Mouse (Mus musculus): ENCODE results near the gene Katnal1. TPM values are rescaled to one million over a fixed set of nuclear protein-coding genes. Genes with fewer than 3 reads are reported as not detected.

The Katnal1 gene
- 39.3 and 39.5 TPM in 2 replicates for polyA plus RNA-seq (2015; fragmentation: Nextera tagmentation; extraction: Ambion mirVana)

DNA sequence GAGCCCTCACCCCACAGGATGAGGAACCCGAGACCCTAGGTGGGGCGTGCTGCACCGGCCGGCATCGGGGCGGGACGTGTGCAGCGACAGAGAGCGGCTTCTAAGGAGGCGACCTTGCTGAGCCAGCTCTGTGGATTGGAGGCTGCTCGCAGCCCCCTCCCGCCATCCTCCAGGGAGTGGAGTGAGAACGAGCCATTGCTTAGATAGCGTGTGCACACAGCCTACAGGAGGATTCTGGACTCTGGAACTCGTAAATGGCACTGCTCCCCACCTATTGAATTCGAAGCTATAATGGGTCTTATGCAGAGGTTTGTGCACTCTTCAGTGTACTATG, at the start of gene Katnal1:
Gene Katnal1, minus strand, starts transcription at position 205 of the 334 bp plus-strand sequence.
- 1% methylated on average over 16 of the region's 16 CpGs for WGBS

DNA sequence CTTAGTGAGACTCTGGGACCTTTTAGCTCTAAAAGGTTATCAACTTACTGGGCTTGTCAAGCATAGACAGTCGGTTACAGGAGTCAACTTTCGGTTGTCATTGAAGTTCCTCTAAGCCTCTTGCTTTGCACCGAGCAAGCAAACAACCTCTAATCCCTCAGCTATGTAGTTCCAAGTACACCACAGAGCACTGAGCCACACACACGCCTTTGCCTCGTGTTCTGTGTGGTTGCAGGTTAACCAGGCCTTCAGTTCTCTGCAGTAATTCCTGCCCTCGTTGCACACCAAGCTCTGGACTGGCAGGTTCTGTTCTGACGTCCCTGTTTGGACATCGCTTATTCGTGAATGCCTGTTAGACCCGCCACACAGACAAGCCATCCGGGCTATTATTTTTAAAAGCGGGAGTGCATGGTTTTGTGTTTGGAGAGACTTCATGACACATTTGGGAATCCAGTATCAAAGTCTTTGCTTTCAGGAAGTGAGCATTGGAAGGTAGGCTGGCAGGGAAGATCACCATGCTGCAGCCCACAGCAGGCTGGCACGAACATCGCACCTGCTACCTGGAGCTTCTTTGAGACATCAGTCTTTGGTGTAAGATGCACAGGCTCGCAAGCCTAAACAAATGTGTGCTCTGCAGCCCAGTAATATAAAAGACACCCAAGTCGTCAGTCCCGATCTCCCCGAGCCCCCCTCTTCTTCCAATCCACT, 49.5 kb upstream of the Katnal1 start:
- Histone ChIP-seq H3K27me3 (no peaks in the 10 kb centered on the region), H3K36me3 (no peaks in the 10 kb centered on the region), H3K4me3 (replicated peaks) (no peak overlapping the region), H3K27ac (no peak overlapping the region; the same call in 1 of the 2 replicates), H3K4me1 (replicated peaks) (peaks cover 10% of the 10 kb centered on the region), H3K9me3 (0 out of 2 replicates have a peak, but pooled peaks cover under 1% of the 10 kb centered on the region), H3K4me2 (replicated peaks) (no peak overlapping the region), H3K9ac (replicated peaks) (no peak overlapping the region)
- no peak for ATAC-seq
- 69% methylated on average over 18 of the region's 18 CpGs for WGBS

More for the DNA sequence above, at the start of gene Katnal1:
- Histone ChIP-seq H3K4me2 (replicated peaks) (peak within 1 kb of the TSS; percentile 71), H3K9ac (replicated peaks) (peak within 1 kb of the TSS; percentile 89), H3K36me3 (peaks cover 13% of the 10 kb centered on the region), H3K4me1 (replicated peaks) (peaks cover 21% of the 10 kb centered on the region), H3K27ac (peak within 1 kb of the TSS; percentile 95), H3K9me3 (no peaks in the 10 kb centered on the region), H3K27me3 (no peaks in the 10 kb centered on the region), H3K4me3 (replicated peaks) (peak within 1 kb of the TSS; percentile 64)
- ATAC-seq, result no peak

DNA sequence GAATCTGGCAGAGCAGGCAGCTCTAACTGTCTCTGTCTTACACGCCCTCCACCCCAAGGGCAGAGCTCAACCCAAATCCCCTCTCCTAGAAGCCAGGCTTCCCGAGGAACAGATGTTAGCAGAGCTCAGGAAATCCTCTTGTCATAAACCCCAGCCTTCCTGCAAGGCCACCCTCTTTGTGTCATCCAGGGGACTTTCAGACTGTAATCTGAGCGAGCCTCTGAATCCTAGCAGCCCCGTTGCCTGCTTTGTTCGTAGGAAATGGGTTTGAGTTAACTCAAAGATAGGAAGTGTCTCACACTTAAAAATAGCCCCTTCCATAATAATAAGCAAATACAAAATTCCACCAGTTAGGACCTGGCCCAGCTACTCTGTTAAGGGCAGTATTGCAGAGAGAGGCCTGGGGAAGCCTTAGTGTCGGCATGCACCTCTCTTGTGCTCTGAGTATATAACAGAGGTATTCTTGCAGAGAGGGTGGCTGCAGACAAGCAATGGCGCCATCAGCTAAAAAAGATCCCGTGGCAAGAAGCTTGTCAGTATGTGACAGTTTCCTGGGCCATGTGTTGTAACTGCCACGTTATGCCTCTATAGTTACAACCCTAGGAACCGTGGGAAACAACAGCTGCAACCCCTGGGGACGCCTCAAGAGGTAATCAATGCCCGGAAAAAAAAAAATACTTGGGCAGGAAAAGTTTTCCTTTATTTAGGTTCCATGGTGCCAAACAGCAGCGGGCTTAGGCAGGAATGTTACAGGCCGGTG, 48.8 kb upstream of the Katnal1 start:
- Histone ChIP-seq H3K4me2 (replicated peaks) (no peak overlapping the region), H3K9ac (replicated peaks) (no peak overlapping the region), H3K27ac (no peak overlapping the region), H3K4me3 (replicated peaks) (no peak overlapping the region), H3K4me1 (replicated peaks) (peaks cover 17% of the 10 kb centered on the region), H3K27me3 (no peaks in the 10 kb centered on the region), H3K36me3 (no peaks in the 10 kb centered on the region), H3K9me3 (no peaks in the 10 kb centered on the region)
- ATAC-seq, result no peak
- 25% methylated on average over 14 of the region's 14 CpGs for WGBS

DNA sequence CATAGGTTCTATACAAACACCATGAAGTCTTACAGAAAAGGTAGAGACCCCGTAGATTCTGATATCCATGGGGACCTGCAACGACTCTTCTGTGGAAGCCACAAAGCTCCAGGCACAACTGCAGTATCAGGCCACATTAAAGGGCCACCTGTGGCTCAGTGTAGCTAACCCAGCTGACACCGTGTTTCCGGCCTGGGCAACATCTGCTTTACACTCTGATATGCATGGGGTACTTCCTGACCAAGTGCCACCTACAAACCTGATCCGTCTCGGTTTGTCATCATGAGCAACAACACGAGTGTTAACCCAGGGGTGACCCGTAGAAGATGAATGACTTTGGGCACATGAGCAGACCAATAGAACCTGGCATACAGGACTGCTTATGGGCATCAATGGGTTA, 47.8 kb upstream of the Katnal1 start:
- H3K4me1 ChIP-seq (replicated peaks), result peaks cover 19% of the 10 kb centered on the region
- H3K27me3 ChIP-seq, result no peaks in the 10 kb centered on the region
- 91% methylated on average over 8 of the region's 8 CpGs for WGBS
- H3K4me2 ChIP-seq (replicated peaks), result no peak overlapping the region
- H3K27ac ChIP-seq, result no peak overlapping the region
- no peak overlapping the region for H3K4me3 ChIP-seq (replicated peaks)
- H3K9ac ChIP-seq (replicated peaks), result no peak overlapping the region
- no peaks in the 10 kb centered on the region for H3K36me3 ChIP-seq
- no peak for ATAC-seq
- H3K9me3 ChIP-seq, result no peaks in the 10 kb centered on the region

DNA sequence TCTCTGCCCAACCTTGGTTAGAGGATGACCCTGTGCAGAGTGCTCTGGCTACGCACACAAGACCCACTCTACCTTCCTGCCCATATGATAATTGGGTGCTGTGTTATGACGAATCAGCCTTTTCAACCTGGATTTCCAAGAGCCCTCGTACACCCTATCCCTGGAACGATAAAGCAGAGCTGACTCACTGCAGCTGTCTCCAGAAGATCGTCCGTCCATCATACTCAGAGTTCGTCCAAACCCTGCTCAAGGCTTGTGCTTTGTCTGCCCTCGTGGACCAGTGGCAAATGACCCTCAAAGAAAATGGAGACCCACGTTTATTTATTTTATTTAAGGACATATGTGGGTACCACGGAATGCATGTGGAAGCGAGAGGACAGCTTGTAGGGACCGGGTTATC, 45.9 kb upstream of the Katnal1 start:
- WGBS, result 95% methylated on average over 12 of the region's 12 CpGs
- Histone ChIP-seq H3K4me2 (replicated peaks) (no peak overlapping the region), H3K36me3 (no peaks in the 10 kb centered on the region), H3K9me3 (no peaks in the 10 kb centered on the region), H3K27me3 (no peaks in the 10 kb centered on the region), H3K27ac (no peak overlapping the region), H3K9ac (replicated peaks) (no peak overlapping the region), H3K4me3 (replicated peaks) (no peak overlapping the region), H3K4me1 (replicated peaks) (peaks cover 19% of the 10 kb centered on the region)
- ATAC-seq, result no peak

DNA sequence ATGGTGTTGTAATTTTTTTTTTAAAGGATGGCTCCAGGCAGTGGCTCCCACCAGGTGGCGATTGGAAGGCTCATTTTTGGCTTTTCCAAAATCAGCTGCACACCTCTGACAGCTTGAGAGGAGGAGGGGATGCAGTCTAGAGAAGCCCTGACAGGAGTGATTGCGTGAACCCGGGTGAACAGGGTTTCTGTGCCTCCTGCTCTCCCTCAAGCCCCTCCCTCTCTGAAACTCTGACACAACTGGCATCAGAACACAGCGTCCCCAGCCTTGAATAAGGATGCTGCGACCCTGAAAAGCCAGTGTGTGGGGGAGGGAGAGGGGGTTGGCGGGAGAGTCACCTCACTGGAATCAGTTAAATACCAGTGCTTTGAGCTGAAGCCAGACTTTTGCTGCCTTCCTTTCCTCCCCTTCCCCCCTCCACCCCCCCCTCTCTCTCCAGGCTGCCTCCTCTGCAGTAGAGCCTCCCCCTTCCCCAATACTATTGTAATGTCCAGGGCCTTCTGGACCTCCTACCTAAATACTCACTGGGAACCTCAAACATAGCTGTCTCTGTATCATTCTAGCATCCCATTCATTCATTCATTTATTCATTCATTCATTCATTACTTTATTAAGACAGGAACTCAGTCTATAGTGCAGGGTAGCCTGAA, 44.0 kb upstream of the Katnal1 start:
- 9% methylated on average over 6 of the region's 6 CpGs for WGBS
- Histone ChIP-seq H3K9ac (replicated peaks) (0 out of 2 replicates have a peak overlapping the region, but pooled peaks have one; percentile 3), H3K4me2 (replicated peaks) (no peak overlapping the region), H3K27me3 (no peaks in the 10 kb centered on the region), H3K27ac (no peak overlapping the region; the same call in 1 of the 2 replicates), H3K4me1 (replicated peaks) (peaks cover 21% of the 10 kb centered on the region), H3K4me3 (replicated peaks) (no peak overlapping the region), H3K36me3 (no peaks in the 10 kb centered on the region), H3K9me3 (no peaks in the 10 kb centered on the region)
- peak; percentile 40 for ATAC-seq

DNA sequence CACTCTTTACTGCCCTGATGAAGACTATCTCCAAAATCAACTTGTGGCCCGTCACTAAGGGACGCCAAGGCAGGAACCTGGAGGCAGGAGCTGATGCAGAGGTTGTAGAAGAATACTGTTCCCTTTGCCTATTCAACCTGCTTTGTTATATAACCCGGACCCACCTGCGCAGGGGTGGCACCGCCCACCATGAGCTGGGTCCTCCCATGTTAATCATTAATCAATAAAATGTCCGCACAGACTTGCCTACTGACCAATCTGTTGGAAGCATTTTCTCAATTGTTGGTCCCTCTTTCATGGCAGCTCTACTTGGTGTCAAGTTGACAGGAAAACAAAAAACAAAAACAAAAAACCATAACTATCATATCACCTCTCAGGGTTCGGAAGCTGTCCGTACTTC, 43.0 kb upstream of the Katnal1 start:
- no peaks in the 10 kb centered on the region for H3K27me3 ChIP-seq
- H3K27ac ChIP-seq, result no peak overlapping the region
- no peaks in the 10 kb centered on the region for H3K9me3 ChIP-seq
- no peak overlapping the region for H3K9ac ChIP-seq (replicated peaks)
- 95% methylated on average over 8 of the region's 8 CpGs for WGBS
- ATAC-seq, result no peak
- no peaks in the 10 kb centered on the region for H3K36me3 ChIP-seq
- no peak overlapping the region for H3K4me2 ChIP-seq (replicated peaks)
- peaks cover 14% of the 10 kb centered on the region for H3K4me1 ChIP-seq (replicated peaks)
- no peak overlapping the region for H3K4me3 ChIP-seq (replicated peaks)

DNA sequence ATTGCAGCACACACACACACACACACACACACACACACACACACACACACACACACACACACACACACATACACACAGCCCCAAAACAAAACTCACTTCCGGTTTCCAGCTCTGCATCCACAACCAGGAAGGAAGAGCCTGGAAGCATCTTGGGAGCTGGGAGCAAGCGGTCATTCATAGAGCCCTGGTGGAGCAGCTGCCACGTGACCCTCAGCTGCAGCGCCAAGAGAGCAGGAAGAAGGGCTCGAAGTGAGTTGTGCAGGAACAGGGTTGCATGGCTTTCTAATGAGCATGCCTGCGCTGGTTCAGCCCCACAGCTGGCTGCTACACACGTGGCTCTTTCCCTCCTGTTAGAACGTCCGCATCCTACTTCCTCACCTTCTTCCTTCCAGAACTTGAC, 40.5 kb upstream of the Katnal1 start:
- no peak for ATAC-seq
- H3K9me3 ChIP-seq, result no peaks in the 10 kb centered on the region
- 61% methylated on average over 9 of the region's 9 CpGs for WGBS
- peaks cover 30% of the 10 kb centered on the region for H3K4me1 ChIP-seq (replicated peaks)
- no peaks in the 10 kb centered on the region for H3K36me3 ChIP-seq
- no peaks in the 10 kb centered on the region for H3K27me3 ChIP-seq
- H3K9ac ChIP-seq (replicated peaks), result no peak overlapping the region
- no peak overlapping the region for H3K4me2 ChIP-seq (replicated peaks)
- H3K4me3 ChIP-seq (replicated peaks), result no peak overlapping the region
- H3K27ac ChIP-seq, result no peak overlapping the region

DNA sequence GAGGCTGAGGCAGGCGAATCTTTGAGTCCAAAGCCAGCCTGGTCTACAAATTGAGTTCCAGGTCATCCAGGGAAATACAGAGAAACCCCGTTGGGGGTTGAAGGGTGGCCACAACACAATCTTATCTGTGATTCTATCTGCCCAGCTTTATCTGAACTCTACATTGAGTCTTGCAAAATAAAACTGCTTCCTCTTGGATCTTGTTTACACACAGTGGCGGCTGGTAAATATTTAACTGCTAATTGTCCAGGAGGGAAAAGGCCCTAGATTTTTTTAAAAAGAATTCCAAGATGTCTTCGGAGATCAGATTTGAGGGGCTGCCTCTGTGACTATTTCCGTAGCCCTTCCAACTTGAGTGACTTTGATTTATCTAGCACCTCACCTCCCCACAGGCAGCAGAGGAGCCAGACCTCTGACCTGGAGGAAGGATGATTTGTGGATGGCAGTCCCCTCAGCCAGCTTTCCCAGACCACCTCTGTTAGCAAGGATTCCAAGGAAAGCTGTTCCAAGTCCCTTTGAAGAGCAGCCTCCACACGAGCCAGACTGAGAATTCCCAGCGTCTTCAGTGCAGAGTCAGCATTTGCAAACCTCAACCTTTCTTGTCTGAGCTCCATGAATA, 39.9 kb upstream of the Katnal1 start:
- no peak overlapping the region for H3K4me3 ChIP-seq (replicated peaks)
- no peaks in the 10 kb centered on the region for H3K27me3 ChIP-seq
- H3K4me2 ChIP-seq (replicated peaks), result no peak overlapping the region
- no peak overlapping the region for H3K27ac ChIP-seq
- no peaks in the 10 kb centered on the region for H3K36me3 ChIP-seq
- no peaks in the 10 kb centered on the region for H3K9me3 ChIP-seq
- H3K9ac ChIP-seq (replicated peaks), result no peak overlapping the region
- H3K4me1 ChIP-seq (replicated peaks), result peaks cover 30% of the 10 kb centered on the region
- WGBS, result 83% methylated on average over 7 of the region's 7 CpGs
- ATAC-seq, result no peak

DNA sequence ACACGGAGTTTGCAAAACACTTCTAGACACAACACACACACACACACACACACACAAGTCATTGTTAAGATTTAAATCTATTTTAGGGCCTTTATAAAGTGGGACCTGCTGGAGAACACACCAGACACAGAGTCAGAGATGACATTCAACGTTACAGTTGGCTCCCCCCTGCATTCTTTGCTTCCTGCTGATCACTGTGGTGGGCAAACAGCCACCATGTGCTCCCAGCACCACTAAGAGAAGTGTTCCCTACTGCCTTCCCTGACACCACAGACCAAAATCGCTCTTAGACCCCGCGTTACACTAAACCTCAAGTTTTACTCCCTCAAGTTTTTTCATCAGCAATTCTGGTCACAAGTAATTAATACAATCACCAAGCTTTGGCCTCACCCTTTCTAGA, 39.1 kb upstream of the Katnal1 start:
- Histone ChIP-seq H3K9ac (replicated peaks) (no peak overlapping the region), H3K27ac (no peak overlapping the region), H3K4me3 (replicated peaks) (no peak overlapping the region), H3K36me3 (no peaks in the 10 kb centered on the region), H3K4me2 (replicated peaks) (no peak overlapping the region), H3K27me3 (no peaks in the 10 kb centered on the region), H3K9me3 (no peaks in the 10 kb centered on the region), H3K4me1 (replicated peaks) (peaks cover 27% of the 10 kb centered on the region)
- no peak for ATAC-seq
- 75% methylated on average over 5 of the region's 5 CpGs for WGBS

DNA sequence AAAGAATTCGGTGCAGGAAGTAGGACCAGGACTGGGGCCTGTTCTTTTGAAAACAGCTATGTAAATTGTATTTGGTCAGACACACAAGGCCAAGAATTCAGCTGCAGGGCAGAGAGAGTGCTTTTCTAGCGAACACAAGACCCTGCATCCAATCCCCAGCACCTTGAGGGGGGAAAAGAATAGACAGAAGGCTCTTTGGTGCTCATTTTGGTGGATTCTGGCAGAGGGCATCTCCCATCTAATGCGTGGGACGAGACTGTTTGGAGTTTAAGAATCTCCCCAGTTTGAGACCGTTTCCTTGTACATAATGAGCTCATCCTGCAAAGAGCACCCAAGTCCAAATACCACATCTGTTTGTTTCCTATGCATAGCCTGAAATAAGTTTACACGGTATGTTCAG, 37.3 kb upstream of the Katnal1 start:
- H3K9ac ChIP-seq (replicated peaks), result no peak overlapping the region
- H3K27ac ChIP-seq, result peak overlapping the region; percentile 41
- peaks cover 21% of the 10 kb centered on the region for H3K4me1 ChIP-seq (replicated peaks)
- WGBS, result 67% methylated on average over 6 of the region's 6 CpGs
- H3K4me3 ChIP-seq (replicated peaks), result no peak overlapping the region
- H3K9me3 ChIP-seq, result no peaks in the 10 kb centered on the region
- no peaks in the 10 kb centered on the region for H3K27me3 ChIP-seq
- H3K36me3 ChIP-seq, result no peaks in the 10 kb centered on the region
- ATAC-seq, result no peak
- no peak overlapping the region for H3K4me2 ChIP-seq (replicated peaks)

Measured in midbrain, embryonic 13.5 days (tissue).